Mouse (Mus musculus): ENCODE measurements around the gene Zbtb4.

Zbtb4 gene

DNA sequence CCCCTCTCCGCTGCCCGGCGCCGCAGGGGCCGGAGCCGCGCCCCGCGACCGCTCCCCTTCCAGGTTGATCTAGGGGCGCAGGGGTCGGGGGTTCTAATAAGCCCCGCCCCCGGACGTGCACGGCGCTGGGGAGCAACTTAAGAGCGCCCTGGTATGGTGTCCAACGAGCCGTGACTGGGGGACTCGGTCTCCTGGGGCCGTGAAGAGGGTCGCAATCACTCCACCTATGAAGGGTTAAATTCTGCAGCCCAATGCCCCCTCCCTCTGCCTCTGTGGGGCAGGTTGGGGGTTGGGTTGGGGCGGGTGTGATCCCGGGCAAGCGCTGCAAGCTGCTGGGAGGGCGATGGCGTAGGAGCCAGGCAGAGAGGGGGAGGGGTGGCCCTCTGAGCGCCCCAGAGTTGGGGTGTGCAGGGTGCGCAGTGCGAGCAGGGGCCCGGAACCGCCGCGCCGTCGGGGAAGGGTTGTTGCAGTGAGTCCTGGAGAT, 456 bp downstream of the Zbtb4 start:
- DNase-seq: peak; percentile 85

DNA sequence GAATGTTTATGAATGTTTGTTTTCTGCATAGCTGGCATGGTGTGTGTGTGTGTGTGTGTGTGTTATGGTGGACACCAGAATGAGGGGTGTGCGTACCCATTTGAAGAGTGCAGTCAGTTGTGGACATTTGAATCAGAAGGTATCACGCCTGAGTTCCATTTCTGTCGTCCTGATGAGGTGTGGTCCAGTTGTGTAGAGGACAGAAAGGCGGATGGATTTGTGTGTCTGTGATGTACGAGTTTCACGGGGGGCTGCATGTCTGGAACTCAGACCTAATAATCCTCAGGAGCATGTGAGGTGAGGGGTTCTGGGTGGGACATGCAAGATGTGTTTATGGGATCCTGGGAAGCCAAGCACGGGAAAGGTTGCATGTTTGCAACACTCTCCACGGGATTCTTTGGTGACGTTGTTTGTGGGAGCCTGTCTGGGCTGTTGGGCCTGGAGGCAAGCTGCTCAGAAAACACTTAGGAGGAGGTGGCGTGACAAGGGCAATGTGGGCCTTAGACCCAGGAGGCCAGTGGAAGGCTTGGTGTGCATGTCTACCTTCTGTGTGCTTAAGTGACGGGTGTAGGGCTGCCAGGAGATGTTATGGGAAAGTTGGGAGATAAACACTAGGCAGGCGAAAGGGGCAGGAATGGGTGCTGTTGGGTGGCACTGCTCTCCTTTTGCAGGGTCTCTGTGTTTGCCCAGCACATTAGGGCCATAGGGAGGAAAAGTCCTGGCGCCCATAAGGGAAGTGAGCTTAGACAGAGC, 1.3 kb downstream of the Zbtb4 start:
- DNase-seq: peak; percentile 31

DNA sequence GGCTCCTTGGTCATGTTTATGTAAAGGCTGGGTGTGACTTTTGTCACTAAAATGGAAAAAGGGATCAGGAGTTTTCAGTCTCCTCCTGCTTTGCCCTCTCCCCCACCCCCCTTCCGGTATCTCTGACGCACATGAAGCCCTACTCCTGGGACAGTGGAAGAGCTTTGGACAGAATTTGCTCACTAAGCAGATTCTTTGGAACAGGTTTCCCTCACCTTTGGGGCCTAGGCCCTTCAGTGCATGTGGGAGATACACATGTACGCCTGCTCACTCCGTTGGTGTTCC, 1.9 kb downstream of the Zbtb4 start:
- peak; percentile 55 for DNase-seq

DNA sequence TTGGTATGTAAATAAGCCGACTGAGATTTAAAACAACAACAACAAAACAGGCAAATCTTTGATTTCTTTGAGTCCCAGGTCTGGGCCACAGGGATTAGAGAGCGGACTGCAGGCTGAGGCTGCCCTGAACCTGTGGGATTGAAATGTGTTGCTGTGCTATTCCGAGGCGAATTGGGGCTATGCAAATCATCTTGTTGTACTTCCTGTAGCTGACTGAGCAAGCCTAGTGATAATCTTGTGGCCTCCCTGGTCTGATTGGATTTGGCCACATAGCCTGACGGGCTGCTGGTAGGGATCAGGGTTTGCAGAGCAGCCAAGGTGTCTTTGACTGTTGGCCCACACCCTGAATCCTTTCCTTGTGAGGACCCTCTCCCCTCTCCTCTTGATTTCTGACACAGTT, 9.2 kb downstream of the Zbtb4 start:
- DNase-seq: no peak

DNA sequence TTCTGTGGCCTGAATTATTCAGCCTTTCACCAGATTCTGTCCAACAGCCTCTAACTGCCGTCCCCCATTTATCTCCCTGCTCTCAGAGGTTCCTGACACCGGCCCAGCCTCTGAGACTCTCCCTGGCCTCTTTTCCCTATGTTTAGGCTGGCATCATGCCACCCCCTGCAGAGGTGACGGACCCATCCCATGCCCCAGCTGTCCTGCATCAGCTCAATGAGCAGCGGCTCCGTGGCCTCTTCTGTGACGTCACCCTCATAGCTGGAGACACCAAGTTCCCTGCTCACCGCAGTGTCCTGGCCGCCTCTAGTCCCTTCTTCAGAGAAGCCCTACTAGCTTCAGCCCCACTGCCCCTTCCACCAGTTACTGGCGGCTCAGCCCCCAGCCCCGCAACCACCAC, 10.0 kb downstream of the Zbtb4 start:
- DNase-seq: peak; percentile 49

DNA sequence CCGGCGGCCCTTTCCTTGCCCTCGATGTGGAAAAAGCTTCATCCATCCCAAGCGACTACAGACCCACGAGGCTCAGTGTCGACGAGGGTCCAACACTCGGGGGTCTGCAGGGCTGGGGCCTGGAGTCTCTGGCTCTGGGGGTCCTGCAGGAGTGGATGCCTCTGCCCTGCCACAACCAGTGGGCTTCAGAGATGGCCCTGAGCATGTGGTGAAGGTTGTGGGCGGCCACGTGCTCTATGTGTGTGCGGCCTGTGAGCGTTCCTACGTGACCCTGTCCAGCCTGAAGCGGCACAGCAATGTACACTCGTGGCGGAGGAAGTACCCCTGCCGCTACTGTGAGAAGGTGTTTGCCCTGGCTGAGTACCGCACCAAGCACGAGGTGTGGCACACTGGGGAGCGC, 10.8 kb downstream of the Zbtb4 start:
- no peak for DNase-seq

DNA sequence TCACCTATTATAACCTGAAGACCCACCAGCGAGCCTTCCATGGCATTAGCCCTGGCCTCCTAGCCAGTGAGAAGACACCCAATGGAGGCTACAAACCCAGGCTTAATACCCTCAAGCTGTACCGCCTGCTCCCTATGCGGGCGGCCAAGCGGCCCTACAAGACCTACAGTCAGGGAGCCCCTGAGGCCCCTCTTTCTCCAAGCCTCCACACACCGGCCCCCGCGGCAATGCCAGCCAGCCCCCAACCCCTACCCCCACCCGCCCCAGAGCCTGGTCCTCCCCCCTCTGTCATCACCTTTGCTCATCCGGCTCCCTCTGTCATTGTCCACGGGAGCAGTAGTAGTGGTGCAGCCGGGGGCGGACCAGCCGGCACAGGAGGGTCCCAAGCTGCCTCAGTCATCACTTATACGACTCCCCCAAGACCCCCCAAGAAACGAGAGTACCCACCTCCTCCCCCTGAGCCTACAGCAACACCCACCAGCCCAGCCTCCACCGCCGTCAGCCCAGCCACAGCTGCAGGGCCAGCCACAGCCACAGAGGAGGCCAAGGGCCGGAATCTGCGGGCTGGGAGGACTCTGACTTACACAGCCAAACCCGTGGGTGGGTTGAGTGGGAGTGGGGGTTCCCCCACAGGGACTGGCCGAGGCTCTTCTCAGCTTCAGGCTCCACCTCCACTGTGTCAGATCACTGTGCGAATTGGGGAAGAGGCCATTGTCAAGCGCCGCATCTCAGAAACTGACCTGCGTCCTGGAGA, 12.0 kb downstream of the Zbtb4 start:
- DNase-seq: peak; percentile 63

DNA sequence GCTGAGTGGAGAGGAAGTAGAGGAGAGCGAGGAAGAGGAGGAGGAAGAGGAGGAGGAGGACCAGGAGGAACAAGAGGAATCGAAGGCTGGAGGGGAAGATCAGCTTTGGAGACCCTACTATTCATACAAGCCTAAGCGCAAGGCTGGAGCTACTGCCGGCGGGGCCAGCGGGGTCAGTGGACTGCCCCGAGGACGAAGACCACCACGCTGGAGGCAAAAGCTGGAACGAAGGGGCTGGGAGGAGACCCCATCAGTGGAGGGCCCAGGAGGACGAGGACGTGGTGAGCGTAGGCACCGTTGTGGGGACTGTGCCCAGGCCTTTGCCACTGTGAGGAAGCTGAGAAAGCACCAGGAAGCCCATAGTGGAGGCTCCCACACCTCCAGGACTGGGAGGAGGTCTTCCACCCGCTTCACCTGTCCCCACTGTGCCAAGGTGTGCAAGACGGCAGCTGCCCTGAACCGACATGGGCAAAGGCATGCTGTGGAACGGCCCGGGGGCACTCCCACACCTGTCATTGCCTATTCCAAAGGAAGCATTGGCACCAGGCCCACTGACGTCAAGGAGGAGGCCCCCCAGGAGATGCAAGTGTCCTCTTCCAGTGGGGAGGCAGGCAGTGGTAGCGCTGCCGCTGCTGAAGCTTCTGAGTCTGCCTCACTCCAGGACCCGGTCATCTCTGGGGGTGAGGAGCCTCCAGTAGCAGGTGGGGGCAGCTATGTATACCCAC, 12.7 kb downstream of the Zbtb4 start:
- DNase-seq: peak; percentile 65

DNA sequence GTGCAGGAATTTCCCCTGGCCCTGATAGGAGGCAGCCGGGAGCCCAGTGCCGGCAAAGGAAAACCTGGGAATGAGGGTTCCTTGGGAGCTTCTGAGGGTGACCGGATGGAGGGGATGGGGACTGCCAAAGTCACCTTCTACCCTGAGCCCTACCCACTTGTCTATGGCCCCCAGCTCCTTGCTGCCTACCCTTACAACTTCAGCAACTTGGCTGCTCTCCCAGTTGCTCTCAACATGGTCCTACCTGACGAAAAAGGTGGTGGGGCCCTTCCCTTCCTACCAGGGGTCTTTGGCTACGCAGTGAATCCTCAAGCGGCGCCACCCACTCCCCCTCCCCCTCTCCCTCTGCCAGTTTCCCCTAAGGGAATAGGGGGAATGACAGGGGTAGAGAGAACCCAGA, 13.3 kb downstream of the Zbtb4 start:
- no peak for DNase-seq

DNA sequence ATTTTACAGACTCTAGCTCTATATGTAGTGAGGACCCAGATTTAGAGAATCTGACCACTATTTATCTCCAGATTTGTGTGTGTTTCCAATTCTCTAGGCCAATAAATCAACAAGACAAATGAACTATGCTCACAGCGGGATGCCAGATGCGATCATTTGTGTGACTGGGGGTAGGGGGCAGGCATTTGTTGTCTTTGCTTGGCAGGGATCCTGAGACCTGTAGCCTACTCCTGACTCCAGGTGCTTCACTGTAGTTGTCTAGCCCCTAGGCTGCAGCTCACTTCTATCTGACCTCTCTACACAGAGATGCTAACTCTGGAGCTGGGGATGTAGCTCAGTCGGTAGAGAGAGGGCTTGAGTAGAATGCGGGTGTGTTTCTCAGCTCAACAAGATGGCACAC, 16.1 kb downstream of the Zbtb4 start:
- no peak for DNase-seq

DNA sequence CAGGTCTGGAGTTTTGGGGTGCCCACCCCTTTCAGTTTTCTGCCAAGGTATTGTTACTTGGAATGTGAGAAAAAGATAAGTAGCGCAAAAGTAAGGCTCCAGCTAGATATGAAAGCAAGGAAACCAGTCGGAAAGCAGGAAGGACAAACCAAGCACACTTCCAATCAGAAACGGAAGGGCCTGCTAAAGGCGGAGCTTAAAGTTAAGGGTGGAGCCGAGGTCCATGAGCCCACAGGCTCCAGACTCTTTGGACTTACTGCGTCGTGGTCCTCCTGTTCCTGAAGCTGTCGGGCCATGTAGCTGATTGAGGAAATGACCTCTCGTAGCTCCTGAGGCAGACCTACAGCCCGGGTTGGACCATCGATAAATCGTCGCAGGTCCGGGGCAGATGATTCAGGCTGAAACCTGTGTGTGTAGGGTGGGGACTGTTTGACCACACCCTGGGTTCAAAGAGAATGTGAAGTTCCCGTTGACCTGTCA, 19.1 kb downstream of the Zbtb4 start:
- DNase-seq: peak; percentile 47

DNA sequence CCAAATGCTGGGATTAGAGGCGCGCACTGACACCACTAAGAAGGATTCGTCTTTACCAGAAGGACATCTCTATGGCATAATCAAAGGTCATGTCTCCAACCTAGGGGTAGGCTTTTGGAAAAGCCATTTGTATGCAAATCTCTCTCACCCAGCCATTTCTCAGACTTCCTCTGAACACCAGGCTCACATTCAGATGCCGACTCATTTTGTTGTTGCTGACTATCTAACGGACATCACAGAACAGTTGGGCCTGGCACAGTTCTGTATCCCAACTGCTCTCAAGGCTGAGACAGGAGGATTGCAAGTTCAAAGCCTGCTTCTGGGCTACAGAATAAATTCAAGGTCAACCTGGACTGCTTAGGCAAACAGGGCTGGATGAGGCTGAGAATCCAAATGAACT, 21.6 kb downstream of the Zbtb4 start:
- DNase-seq: no peak

DNA sequence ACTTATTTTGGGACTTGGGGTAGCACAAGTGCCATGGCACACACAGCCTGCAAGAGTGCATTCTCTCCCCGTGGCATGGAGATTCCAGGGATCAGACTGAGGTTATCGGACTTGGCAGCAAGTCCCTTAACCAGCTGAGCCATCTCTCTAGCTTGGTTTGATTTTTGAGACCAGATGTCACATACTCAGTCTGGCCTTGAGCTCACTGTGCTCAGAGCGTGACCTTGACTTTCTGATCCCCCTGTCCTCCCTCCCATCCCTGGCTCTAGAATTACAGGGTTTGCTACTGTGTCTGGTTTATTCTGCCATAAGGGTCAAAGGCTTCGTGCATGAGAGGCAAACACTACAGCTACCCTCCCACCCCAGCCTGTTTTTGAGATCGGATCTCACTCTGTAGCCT, 23.7 kb downstream of the Zbtb4 start:
- no peak for DNase-seq

DNA sequence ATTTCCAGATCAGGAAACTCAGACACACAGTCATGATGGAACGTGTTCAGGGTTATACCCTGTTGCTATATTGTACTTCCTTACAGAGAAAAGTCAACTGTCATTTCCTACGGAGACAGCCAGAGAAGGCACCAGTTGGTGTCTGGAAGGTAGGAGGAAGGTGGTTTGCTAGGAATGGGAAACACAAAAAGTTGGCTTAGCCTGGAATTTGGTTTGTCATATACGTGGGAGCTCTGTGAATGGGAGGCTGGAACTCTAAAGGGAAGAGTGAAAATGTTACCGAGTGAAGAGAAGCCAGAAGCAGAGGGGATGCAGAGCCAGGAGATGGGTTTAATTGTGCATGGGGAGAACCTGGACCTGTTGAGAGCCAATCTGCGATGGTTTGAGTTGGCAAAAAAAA, 25.7 kb downstream of the Zbtb4 start:
- DNase-seq: no peak

DNA sequence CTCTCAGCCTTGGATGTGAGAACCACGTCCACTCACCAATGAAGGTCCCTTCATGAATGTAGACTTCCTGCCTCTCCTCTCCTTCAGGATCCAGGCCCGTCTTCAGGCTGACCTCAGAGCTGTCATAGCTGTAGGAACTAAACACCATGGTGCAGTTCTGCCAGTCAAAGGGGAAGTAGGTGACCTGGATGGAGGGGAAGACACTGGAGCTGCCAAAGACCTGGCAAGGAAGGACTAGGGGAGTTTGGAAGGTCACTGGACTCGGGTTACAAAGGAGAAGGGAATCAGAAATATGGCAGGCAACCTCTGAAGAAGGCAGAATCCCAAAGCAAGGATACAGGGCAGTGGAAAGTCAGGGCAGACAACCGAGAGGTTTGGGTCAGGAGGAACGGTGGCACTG, 27.7 kb downstream of the Zbtb4 start:
- DNase-seq: no peak

DNA sequence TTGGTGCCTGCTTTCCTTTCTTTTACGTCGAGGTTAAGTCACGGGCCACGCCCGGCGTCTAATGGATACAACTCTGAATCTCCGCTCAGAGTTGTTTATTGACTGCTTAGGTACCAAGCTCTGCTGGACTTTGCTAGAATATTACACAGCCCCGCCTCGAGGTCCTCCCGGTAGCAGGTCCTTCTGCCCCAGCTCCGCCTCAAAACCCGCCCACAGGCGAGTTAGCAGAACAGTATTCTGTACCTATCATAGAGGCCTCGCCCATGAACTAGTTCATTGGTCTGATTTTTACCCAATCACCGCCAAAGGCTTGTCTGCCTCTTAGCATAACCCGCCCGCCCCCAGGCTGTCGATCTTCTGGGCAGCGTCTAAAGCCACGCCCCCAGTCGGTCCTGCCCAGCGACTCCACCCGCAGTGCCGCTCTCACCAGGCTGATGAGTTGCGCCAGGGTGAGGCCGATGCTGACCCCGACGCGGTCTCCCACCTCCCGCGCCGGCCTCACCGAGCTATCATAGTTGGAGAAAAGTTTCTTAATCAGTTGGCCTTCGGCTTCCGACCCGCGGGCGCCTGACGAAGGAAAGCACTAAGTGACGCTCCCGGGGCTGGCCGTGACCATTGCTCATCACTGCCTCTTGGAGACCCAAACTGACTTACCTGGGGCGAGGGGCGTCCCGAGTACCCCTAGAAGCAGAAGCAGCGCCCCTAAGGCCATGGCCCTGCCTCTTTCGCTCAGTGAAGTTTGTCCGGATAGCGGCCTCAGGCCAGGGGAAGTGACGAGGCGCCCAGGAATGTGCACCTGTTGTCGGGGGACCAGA, 29.7 kb downstream of the Zbtb4 start, which contains the start of gene Chrnb1:
Gene Chrnb1, minus strand, starts transcription at position 776 of the 815 bp plus-strand sequence.
- DNase-seq: peak; percentile 97

DNA sequence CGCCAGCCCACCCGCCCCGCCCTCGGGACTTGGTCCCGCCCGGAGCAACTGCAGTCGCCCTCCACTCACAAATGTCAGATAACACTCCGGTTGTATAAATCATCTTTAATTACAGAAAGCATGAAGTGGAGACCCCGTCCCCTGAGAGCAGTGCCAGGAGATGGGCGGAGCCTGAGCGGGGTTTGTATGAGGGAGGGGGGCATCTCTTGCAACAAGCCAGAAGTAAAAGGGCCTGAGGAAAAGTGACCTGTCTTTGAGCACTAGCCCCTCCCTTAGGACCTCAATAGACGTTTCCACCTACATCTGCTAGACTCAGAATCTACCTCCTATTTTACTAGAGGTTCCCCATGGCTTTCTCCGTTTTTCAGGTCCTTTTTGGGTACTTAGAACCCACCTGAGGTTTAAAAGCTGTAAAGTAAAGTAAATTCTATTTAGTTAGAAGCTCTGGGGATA, 30.3 kb downstream of the Zbtb4 start:
- no peak for DNase-seq

DNA sequence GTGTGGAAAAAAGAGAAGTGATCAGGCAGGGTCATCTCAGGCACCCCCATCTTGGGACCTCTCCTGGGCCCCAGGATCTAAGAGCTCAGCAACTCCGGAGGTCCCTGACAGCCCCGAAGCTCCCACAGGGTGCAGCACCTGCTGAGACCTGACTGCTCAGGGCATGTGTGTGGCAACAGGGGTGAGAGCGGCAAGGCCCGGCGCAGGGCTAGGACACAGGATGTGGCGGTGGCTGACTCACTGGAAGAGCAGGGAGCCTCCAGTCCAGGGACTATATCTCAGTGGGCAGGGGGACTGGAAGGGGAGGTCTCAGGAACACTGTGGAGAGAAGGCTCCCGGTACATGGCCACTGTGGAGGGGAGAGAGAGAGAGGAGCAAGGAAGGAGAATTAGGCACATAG, 32.2 kb downstream of the Zbtb4 start:
- no peak for DNase-seq

DNA sequence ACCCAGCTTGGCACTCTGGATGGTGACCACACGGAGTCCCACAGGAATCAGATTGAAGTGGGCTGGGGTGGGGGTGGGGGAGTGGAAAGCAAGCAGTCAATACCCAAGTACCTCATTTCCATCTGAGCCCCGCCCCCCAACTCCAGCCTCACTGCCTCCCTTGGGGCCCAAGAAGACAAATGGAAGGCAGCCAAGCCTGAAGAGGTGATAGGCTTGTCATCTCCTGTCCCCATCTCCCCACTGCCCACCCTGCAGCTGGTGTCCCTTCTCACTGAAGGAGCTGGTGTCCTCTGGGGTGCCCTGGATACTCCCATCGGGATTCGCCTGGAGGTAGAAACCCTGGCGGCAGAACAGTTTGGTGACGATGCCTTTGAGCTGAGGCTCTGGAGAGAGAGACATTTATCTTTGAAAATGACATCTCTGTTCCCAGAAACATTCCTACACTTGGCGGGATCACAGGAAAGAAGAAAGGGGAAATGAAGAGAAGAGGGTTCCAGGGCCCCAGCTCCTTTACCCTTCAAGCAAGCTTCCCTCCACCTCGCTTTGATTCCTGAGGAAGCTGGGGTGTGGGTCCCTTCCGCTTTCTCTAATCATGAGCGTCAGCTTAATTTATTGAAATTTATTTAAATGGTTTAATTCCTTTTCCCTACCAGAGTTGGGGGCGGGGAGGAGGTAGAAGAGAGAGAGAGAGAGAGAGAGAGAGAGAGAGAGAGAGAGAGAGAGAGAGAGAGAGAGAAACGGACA, 33.9 kb downstream of the Zbtb4 start:
- peak; percentile 41 for DNase-seq

DNA sequence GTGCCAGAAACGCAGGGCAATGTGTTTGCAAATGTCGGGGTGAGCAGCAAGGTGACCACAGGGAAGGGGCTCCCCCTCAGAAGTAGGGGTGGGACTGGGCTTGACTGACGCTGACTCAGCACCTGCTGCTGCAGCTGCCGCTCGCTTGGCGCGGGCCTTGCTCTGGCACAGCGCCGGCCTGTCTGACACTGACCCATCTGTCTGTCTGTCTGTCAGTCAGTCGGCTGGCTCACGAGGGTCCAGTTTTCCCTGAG, 34.4 kb downstream of the Zbtb4 start:
- DNase-seq: peak; percentile 51

DNA sequence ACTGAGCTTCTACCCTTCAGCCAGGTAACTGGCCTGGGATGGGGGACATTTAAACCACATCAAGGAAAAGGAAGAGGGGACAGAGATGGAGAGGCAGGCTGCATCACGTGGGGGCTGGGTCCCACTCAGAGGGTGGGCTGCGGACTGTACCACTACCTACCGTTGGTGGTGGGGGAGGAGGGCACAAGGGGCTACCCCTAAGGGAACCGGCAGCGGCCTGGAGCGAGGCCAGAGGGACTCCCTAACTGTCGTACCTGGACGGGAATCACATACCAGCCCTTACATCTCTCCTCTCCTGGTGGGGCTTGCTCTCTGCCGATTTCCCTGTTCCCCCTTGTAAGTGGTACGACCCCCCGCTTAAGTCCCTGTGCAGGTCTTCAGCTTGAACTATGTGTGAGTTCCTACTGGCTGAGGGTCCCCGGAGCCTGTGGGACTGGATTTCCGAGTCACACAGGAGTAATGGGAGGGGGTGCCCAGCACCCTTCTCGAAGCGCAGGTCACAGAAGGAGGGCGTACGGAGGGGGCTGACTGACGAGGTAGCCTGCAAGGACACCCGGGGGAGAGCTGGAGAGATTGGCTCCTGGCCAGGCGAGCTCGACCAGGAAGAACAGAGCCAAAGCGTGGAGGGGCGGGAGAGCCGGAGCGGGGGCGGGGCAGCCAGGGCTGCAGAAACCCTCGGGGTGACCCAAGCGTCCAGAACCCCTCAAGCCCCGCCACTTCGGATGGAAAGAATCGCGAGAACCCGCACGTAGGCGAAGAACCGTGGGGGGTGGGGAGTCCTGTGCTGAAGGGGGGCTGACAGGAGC, 34.9 kb downstream of the Zbtb4 start:
- DNase-seq: peak; percentile 87
